Mouse (Mus musculus) hindbrain, embryonic 12.5 days (tissue): Measurements from ENCODE around the gene Atp1a3. TPM values are rescaled to one million over a fixed set of nuclear protein-coding genes. Genes with fewer than 3 reads are reported as not detected.

Experiments
- ATAC-seq: fragments of 200-750 bp; cut with Nextera tagmentation; 2 replicates; pipeline ENCODE4 v1.8.0; 2017; ENCODE audit warnings: moderate TSS enrichment; ENCODE audit not compliant: low FRiP score
- H3K27ac ChIP-seq: fragments of 300-500 bp; sonication (generic); 2 replicates; pipeline ENCODE4 v1.5.1; 2016; ENCODE audit warnings: mild to moderate bottlenecking
- H3K27me3 ChIP-seq: fragments of 300-500 bp; sonication (generic); 2 replicates; pipeline ENCODE4 v1.6.1; 2016; ENCODE audit warnings: mild to moderate bottlenecking
- H3K36me3 ChIP-seq: fragments of 300-500 bp; sonication (generic); 2 replicates; pipeline ENCODE4 v1.6.1; 2016; ENCODE audit warnings: mild to moderate bottlenecking
- H3K4me1 ChIP-seq: fragments of 300-500 bp; sonication (generic); 2 replicates; pipeline ENCODE4 v1.6.1; 2016
- H3K4me2 ChIP-seq: fragments of 300-500 bp; sonication (generic); replicated peaks from 2 replicates; pipeline ENCODE4 v1.6.1; 2016; ENCODE audit warnings: mild to moderate bottlenecking
- H3K4me3 ChIP-seq: fragments of 300-500 bp; sonication (generic); 2 replicates; pipeline ENCODE4 v1.5.1; 2016; ENCODE audit warnings: mild to moderate bottlenecking
- H3K9ac ChIP-seq: fragments of 300-500 bp; sonication (generic); 2 replicates; pipeline ENCODE4 v1.6.1; 2016; ENCODE audit warnings: mild to moderate bottlenecking, moderate library complexity
- H3K9me3 ChIP-seq: fragments of 300-500 bp; sonication (generic); replicated peaks from 2 replicates; pipeline ENCODE4 v1.6.1; 2016; ENCODE audit warnings: mild to moderate bottlenecking
- WGBS: fragments of 180-500 bp; shearing (Covaris S2); methylation state at CpG from one replicate; pipeline ENCODE4 v1.1.7; 2016; 5-methylcytosine and 5-hydroxymethylcytosine counted together
- polyA plus RNA-seq: library from polyadenylated mRNA; unstranded; fragments of >200 nt; fragmentation: Nextera tagmentation; extraction: Ambion mirVana; gene quantifications from 2 replicates; pipeline ENCODE4 v1.2.1, GENCODE M21; 2016

Atp1a3 gene
- polyA plus RNA-seq, 1 experiment from 2014 or later = 110 TPM

DNA sequence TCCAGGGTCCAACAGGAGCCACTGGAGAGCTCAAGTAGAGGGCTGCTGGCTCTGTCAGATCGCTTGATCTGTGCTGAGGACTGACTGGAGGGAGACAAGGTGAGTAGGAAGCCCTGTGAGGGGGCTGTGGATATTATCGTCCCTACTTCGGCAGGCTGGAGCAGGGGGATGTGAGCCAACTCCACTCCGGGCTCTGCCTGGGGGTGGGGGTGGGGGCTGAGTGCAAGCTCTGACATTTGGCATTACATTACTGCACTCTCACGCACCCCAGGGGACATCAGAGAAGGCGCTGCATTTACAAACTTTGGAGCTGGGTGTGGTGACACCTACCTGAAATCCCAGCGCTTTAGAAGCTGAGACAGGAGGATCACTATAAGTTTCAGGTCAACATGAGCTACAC lies 5.8 kb upstream of the Atp1a3 start:
- Histone ChIP-seq H3K9ac (no peak overlapping the region), H3K9me3 (no peaks in the 10 kb centered on the region), H3K4me2 (no peak overlapping the region), H3K36me3 (peaks cover 44% of the 10 kb centered on the region), H3K27me3 (peaks cover 69% of the 10 kb centered on the region), H3K4me3 (no peak overlapping the region), H3K27ac (no peak overlapping the region), H3K4me1 (peaks cover 44% of the 10 kb centered on the region)
- WGBS = 67% methylated on average over 7 of the region's 7 CpGs
- ATAC-seq = no peak

DNA sequence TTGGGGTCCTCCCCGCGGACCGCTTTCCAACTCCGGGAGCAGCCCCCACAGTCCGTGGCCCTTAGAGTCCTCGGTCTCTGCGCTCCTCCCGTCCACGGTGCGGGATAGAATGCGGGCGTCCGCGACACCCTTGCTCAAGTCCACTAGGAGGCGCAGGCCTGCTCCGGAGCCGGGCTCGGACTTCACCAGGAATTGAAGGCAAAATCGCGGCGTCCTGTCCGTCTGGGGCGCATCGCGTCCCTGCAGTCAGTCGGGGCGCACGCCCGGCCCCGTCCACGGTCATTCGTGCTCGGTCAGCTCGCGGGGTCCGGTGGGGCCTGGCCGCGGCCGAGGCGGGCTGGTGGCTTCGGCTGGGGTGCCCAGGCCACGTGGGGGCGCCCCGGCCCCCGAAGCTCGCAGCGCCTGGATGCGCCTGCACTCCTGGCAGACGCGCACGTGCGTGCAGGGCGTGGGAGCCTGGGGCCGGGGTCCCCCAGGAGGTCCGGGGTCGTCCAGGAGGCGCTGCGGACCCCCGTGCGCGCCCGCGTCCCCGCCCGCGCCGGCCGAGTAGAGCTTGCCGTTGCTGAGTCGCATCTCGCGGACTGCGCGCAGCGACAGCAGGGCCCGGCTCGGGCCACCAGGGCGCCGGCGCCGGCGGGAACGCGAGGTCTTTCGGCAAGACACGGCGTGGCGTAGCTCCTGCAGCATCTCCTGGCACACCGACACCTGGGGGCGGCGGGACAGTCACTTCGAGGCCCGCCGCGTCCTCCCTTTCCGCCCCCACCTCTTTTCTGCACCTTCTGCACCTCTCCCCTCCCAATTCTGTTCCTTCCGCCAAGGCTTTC lies 4.5 kb upstream of the Atp1a3 start:
- H3K9ac ChIP-seq = peak overlapping the region; percentile 60
- peak overlapping the region; percentile 95 for H3K27ac ChIP-seq
- peaks cover 56% of the 10 kb centered on the region for H3K4me1 ChIP-seq
- peak overlapping the region; percentile 34 for H3K4me3 ChIP-seq
- peaks cover 31% of the 10 kb centered on the region for H3K36me3 ChIP-seq
- peak overlapping the region; percentile 67 for H3K4me2 ChIP-seq
- 1% methylated on average over 90 of the region's 97 CpGs for WGBS
- peaks cover 79% of the 10 kb centered on the region for H3K27me3 ChIP-seq
- no peaks in the 10 kb centered on the region for H3K9me3 ChIP-seq
- ATAC-seq = no peak

DNA sequence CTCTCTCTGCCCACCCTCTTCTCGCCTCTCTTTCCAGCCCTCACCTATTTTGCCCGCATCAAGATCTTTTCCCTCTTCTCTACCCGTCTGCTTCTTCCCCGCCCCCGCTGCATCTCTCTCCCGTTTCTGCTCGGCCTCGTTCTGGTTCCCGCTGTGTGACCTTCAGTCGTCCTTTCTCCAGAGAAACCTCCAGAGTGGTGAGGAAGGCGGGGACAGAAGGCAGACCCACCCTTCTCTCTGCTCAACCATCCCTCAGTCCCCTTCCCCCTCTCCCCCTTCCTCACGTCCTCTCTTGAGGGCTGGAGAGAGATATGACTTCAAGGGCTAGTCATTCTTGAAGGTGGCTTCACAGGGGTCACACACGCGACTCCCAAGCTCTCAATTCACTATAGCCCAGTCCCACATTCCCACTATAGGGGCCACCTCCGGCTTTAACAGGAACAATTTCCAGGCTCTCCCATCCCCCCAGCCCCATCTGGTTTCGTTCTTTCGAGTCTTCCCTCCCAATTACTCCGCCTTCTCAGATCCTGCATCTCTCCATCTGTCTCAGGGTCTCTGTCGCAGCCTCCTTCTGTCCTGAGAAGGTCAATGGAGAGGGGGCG lies 3.4 kb upstream of the Atp1a3 start:
- Histone ChIP-seq H3K27me3 (peaks cover 88% of the 10 kb centered on the region), H3K4me1 (peaks cover 63% of the 10 kb centered on the region), H3K27ac (peak overlapping the region; percentile 95), H3K36me3 (peaks cover 20% of the 10 kb centered on the region), H3K4me3 (peak overlapping the region; percentile 10; the same call in 1 of the 2 replicates), H3K4me2 (peak overlapping the region; percentile 67), H3K9ac (peak overlapping the region; percentile 60; the same call in 1 of the 2 replicates), H3K9me3 (no peaks in the 10 kb centered on the region)
- 5% methylated on average over 20 of the region's 20 CpGs for WGBS
- ATAC-seq = no peak

DNA sequence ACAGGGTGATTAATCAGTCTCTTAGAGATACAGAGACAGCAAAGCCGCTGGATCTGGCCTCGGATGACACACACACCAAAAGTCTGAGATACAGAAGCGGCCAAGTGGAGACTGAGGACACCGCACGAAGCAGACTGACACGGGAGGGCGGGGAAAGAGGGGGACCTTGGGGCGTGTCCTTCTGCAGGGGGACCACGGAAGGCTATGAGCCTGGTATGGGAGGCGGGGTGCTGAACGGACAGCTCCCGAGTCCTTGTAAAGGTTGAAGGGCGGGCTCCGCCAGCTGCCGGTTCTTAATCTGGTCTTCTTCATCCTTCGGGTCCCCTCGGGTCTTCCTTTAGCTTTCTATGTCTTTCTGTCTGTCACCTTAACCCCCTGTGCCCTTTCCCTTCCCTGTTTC lies 2.9 kb upstream of the Atp1a3 start:
- peak; percentile 12 for ATAC-seq
- peaks cover 90% of the 10 kb centered on the region for H3K27me3 ChIP-seq

DNA sequence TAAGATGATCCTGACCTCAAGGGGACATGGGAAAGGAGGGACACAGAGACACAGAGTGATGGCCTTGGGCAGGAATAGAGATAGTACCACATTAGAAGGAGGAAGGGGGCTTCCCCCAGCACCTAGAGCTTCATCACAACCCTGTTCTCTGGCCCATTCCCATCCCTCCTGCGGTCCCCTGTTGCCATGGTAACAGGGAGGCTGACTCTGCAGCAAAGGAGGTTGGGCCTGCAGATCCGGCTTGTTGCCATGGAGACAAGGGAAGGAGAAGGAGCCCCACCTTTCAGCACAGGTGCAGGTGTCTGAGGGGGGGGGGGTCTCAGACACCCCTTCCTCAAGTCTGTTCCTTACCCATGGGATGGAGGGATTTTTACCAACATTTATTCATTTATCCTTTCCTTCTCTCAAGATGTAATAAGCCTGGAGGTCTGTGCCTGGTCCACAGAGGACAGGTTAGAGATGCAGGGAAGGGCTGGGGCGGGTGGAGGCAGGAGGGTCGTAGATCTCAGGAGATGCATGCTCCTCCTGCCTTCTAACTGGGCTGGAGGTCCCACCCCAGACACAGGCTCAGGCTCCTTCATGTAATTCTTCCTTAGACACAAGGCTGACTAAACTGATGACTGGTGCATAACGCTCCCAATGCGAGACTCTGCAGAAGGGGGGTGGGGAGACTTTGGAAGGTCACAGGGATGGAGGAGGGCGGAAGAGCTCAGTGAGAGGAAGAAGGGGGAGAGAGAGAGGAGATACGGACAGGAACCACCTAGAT lies 2.0 kb upstream of the Atp1a3 start:
- ATAC-seq = peak; percentile 41
- Histone ChIP-seq H3K27ac (peak overlapping the region; percentile 95), H3K27me3 (peaks cover 87% of the 10 kb centered on the region), H3K9ac (0 out of 2 replicates have a peak overlapping the region, but pooled peaks have one; percentile 60), H3K4me3 (peak overlapping the region; percentile 10; the same call in 1 of the 2 replicates), H3K9me3 (no peaks in the 10 kb centered on the region), H3K4me1 (peaks cover 77% of the 10 kb centered on the region), H3K4me2 (peak overlapping the region; percentile 67), H3K36me3 (peaks cover 7% of the 10 kb centered on the region)
- 14% methylated on average over 8 of the region's 8 CpGs for WGBS

More for the DNA sequence above, 2.9 kb upstream of the Atp1a3 start:
- under 1% methylated on average over 17 of the region's 17 CpGs for WGBS
- H3K4me3 ChIP-seq = peak overlapping the region; percentile 10; the same call in 1 of the 2 replicates
- H3K9ac ChIP-seq = peak overlapping the region; percentile 60; the same call in 1 of the 2 replicates
- peaks cover 14% of the 10 kb centered on the region for H3K36me3 ChIP-seq
- H3K4me2 ChIP-seq = peak overlapping the region; percentile 67
- peaks cover 68% of the 10 kb centered on the region for H3K4me1 ChIP-seq
- H3K27ac ChIP-seq = peak overlapping the region; percentile 95
- no peaks in the 10 kb centered on the region for H3K9me3 ChIP-seq

DNA sequence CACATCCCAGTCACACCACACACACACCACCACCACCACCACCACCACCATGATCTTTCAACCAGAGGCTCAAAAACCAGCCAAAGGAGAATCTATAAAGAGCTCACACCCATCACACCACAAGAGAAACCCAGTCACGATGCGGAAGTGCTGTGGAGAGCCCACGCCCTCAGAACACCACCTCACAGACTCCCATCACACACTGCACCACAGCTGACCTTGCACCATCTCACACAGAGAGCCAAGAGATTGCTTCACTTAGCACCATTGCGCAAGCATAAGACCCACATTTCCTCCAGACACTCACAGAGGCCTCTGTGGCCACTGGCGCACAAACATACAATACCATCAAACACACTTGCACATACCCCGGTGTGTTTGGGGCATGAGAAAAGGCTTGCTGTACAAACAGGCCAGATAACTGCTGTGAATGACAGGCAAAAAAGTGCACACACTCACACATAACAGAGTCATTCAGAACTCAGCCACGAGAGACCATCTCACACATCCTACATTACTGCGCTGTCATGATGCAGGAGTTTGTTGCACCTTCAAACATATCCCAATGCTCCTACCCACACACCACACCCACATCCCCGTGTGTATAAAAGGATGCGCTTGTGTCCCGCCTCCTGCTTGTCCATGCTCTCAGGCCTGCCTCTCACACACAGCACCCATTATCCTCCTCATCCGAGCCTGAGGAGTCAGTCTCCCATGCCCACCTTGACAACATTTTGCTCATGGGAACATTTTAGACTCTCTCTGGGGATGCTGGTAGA lies 1.0 kb upstream of the Atp1a3 start:
- Histone ChIP-seq H3K36me3 (no peaks in the 10 kb centered on the region), H3K27me3 (peaks cover 77% of the 10 kb centered on the region), H3K4me1 (peaks cover 79% of the 10 kb centered on the region), H3K9me3 (no peaks in the 10 kb centered on the region), H3K9ac (no peak overlapping the region), H3K4me3 (no peak overlapping the region), H3K4me2 (peak overlapping the region; percentile 81; the same call in 1 of the 2 replicates), H3K27ac (peak overlapping the region; percentile 95)
- 78% methylated on average over 12 of the region's 12 CpGs for WGBS
- ATAC-seq = no peak

DNA sequence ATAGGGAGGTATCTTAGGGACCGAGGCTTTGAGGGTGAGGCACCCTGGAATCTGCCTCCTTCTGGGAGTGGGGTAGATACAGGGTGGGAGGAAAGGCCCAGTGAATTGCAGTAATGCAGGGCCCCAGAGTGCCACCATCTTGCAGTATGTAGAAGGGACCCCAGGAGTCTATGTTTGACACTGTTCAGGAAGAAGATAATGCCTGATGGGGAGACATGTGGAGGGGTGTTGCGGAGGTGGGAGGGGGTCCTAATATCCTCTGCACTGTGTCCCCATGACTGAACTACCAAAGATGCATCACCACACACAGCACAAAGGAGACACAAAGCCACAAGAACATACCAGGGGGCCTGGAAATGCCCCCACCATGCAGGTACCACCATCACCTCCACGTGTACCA lies 413 bp upstream of the Atp1a3 start:
- H3K4me3 ChIP-seq = peak overlapping the region; percentile 66
- H3K4me2 ChIP-seq = peak overlapping the region; percentile 81
- H3K4me1 ChIP-seq = peaks cover 79% of the 10 kb centered on the region
- H3K27ac ChIP-seq = peak overlapping the region; percentile 95
- H3K27me3 ChIP-seq = peaks cover 71% of the 10 kb centered on the region
- no peak for ATAC-seq
- 68% methylated on average over 3 of the region's 3 CpGs for WGBS
- H3K9ac ChIP-seq = peak overlapping the region; percentile 76; the same call in 1 of the 2 replicates
- no peaks in the 10 kb centered on the region for H3K36me3 ChIP-seq
- H3K9me3 ChIP-seq = no peaks in the 10 kb centered on the region

DNA sequence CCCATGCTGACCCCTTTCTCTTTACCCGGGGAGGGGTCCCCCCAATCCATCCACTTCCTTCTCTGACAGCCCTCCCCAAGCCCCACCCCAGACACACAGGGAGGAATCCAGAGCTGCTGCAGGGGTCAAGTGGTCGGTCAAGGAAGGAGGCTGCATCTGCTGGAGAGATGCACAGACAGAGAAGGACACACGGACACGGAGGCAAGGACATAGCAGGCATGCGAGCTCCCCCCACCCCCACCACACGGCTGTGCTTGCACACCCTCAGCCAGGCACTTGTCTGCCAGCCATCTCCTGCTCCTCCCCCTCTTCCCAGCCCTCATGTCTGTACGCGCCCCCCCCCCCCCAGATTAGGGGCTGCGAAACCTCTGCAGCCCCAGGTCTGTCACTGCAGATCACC lies 952 bp downstream of the Atp1a3 start:
- Histone ChIP-seq H3K36me3 (no peaks in the 10 kb centered on the region; the same call in 1 of the 2 replicates), H3K27me3 (peaks cover 58% of the 10 kb centered on the region), H3K4me2 (peak overlapping the region; percentile 81), H3K9me3 (no peaks in the 10 kb centered on the region), H3K9ac (peak overlapping the region; percentile 76), H3K27ac (peak overlapping the region; percentile 95), H3K4me3 (peak overlapping the region; percentile 66), H3K4me1 (peaks cover 66% of the 10 kb centered on the region)
- no peak for ATAC-seq
- 37% methylated on average over 7 of the region's 9 CpGs for WGBS

DNA sequence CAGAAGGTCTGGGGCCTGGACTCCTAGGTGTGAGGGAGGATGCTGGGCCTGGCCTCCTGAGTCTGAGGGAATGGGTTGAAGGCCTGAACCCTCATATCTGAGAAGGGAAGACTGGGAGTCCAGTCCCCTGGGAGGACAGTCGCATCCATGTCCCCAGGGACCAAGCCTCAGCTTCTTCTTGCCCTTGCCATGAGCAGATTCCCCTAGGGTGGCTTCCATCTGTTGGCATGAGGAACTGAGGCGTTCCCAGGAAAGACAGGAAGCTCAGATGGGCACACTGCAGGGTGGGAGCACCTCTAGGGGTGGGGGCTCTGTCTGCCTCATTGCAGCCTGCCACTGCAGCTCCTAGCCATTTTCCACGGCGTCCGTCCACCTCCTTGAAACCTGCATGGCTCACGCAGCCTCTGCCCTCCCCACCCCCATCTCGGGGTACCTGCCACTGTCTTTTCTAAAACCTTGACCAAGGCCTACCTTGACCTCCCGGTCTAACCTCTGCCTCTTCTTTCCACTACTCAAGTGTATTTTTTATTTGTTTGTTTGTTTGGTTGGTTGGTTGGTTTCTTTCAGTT lies 1.9 kb downstream of the Atp1a3 start:
- Histone ChIP-seq H3K4me1 (peaks cover 57% of the 10 kb centered on the region), H3K4me3 (peak overlapping the region; percentile 66)
- 83% methylated on average over 8 of the region's 8 CpGs for WGBS

DNA sequence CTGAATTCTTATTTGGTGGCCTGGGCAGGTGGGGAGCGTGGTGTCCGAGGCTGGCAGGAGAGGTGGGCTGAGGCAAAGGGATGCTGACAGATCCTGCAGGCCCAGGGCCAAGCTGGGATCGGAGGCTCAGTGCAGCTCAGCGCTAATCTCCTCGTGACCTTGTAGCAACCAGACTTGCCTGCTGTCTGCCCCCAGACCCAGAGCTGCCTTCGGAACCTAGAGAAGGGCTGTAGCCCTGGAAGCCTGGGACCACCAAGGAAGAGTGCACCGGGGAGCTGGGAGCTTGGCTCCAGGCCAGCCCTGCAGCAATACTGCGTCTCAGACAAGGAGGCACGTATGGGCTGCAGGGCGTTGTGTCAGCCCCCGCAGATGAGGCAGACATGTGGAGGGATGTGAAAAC lies 2.5 kb downstream of the Atp1a3 start:
- no peak for ATAC-seq
- Histone ChIP-seq H3K4me3 (peak overlapping the region; percentile 66), H3K4me1 (peaks cover 51% of the 10 kb centered on the region), H3K27ac (peak overlapping the region; percentile 23), H3K9ac (peak overlapping the region; percentile 59), H3K4me2 (peak overlapping the region; percentile 81), H3K36me3 (peaks cover 11% of the 10 kb centered on the region), H3K27me3 (peaks cover 43% of the 10 kb centered on the region), H3K9me3 (no peaks in the 10 kb centered on the region)
- WGBS = 39% methylated on average over 11 of the region's 11 CpGs

More for the DNA sequence above, 1.9 kb downstream of the Atp1a3 start:
- Histone ChIP-seq H3K4me2 (peak overlapping the region; percentile 81), H3K27ac (peak overlapping the region; percentile 23; the same call in 1 of the 2 replicates), H3K9ac (peak overlapping the region; percentile 59; the same call in 1 of the 2 replicates), H3K27me3 (peaks cover 49% of the 10 kb centered on the region), H3K9me3 (no peaks in the 10 kb centered on the region), H3K36me3 (peaks cover 6% of the 10 kb centered on the region)
- ATAC-seq = no peak

DNA sequence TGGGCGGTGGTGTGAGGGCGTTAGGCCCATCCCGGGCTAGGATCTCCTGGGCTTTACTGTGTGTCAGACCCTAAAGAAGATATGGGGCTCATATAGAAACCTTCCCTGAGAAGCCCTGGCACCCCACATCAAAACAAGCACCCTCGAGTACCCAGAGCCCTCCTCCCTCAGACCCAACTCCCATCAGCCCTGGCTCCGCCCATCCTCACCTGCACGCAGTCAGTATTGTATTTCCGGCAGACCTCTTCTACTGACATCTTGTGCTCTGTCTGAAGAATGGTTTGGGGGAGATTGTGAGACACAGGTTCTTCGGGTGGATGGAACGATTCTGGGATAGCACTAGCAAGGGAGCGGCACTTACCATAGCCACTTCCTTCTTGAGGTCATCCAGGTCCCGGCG lies 5.0 kb downstream of the Atp1a3 start:
- WGBS = 72% methylated on average over 12 of the region's 12 CpGs
- H3K9ac ChIP-seq = no peak overlapping the region
- H3K27ac ChIP-seq = no peak overlapping the region
- H3K9me3 ChIP-seq = no peaks in the 10 kb centered on the region
- H3K4me2 ChIP-seq = no peak overlapping the region
- peaks cover 27% of the 10 kb centered on the region for H3K4me1 ChIP-seq
- H3K27me3 ChIP-seq = peaks cover 19% of the 10 kb centered on the region
- no peak overlapping the region for H3K4me3 ChIP-seq
- H3K36me3 ChIP-seq = peaks cover 29% of the 10 kb centered on the region
- no peak for ATAC-seq
